Mouse (Mus musculus) brain, embryonic 14.5 days (tissue): ENCODE data around the gene Btf3l4.

Experiments
- CTCF ChIP-seq: fragments of 200-500 bp; IDR thresholded peaks from 2 replicates; pipeline ENCODE4 v1.5.1; 2012; ENCODE audit warnings: inconsistent platforms, mild to moderate bottlenecking, moderate library complexity, borderline replicate concordance; ENCODE audit not compliant: insufficient read depth, insufficient read length; ENCODE audit errors: extremely low read depth
- POLR2A ChIP-seq: fragments of 200-500 bp; IDR thresholded peaks from 2 replicates; pipeline ENCODE4 v1.6.1; 2012; ENCODE audit warnings: mild to moderate bottlenecking, inconsistent platforms, borderline replicate concordance; ENCODE audit not compliant: poor library complexity, insufficient read depth, insufficient read length, severe bottlenecking; ENCODE audit errors: extremely low read depth

GRCm38 (mm10) chr4:108768527-108768926, 64.9 kb downstream of the Btf3l4 start:
- TF ChIP-seq CTCF (no peak), POLR2A (no peak)
